Mouse (Mus musculus): ENCODE data around the gene Btnl10. TPM values are rescaled to one million over a fixed set of nuclear protein-coding genes. Genes with fewer than 3 reads are reported as not detected.

Btnl10 gene
- polyA plus RNA-seq, 1 experiment from 2014 or later = not detected

DNA sequence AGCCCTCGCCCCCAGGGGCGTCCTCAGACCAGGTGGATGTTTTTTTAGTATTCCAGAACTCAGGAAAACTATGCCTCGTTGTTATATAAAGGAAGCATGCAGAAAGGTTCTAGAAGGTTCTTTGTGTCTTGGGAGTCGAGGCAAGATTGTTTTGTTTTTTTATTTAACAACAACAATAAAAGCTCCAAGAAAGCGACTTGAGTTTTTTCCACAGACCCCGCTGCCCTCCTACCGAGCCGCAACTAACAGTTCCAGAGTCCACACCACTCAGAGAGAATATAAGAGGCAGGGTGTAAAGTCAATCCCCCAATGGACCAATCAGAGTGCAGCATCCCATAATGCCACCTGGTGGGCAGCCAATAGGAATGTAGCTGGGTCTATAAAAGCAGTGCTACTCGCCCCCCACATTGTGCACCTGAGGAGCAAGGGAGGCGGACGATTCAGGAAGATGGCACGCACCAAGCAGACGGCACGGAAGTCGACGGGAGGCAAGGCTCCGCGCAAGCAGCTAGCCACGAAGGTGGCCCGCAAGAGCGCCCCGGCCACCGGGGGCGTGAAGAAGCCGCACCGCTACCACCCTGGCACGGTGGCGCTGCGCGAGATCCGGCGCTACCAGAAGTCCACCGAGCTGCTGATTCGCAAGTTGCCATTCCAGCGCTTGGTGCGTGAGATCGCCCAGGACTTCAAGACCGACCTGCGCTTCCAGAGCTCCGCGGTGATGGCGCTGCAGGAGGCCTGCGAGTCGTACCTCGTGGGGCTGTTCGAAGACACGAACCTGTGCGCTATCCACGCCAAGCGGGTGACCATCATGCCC is 43.9 kb downstream of the Btnl10 start:
- 63% methylated on average over 50 of the region's 50 CpGs for WGBS
- H3K27ac ChIP-seq = no peak overlapping the region
- H3K27me3 ChIP-seq = peaks cover 18% of the 10 kb centered on the region
- H3K9me3 ChIP-seq = no peaks in the 10 kb centered on the region; the same call in 1 of the 2 replicates
- ATAC-seq (ENCODE audit: insufficient number of reproducible peaks, insufficient read depth, low FRiP score, low TSS enrichment) = no peak
- no peak overlapping the region for H3K4me2 ChIP-seq (replicated peaks)
- no peak overlapping the region for H3K9ac ChIP-seq
- peaks cover 19% of the 10 kb centered on the region for H3K4me1 ChIP-seq
- peaks cover 8% of the 10 kb centered on the region; the same call in 1 of the 2 replicates for H3K36me3 ChIP-seq
- H3K4me3 ChIP-seq = no peak overlapping the region

DNA sequence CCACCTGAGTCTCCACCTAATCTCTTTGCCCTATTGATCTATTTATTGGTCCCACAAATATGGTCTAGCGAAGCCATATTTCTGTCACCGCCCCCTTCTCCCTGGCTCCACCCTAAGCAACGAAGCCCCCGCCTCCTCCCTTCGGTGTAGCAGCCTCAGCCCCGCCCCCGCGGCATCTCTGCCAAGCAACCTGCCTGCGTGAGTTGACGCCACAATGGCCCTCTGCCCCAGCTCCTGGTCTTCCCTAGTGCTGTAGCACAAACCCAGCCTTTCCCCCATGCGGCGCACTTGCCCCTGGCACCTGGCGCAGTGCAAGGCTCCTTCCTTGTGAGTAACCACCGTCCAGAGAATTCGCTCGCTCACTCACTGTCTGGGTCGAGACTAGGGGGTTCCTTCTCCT is 45.8 kb downstream of the Btnl10 start:
- Histone ChIP-seq H3K36me3 (peaks cover 4% of the 10 kb centered on the region; the same call in 1 of the 2 replicates), H3K9me3 (no peaks in the 10 kb centered on the region; the same call in 1 of the 2 replicates), H3K4me1 (peaks cover 10% of the 10 kb centered on the region; the same call in 1 of the 2 replicates), H3K4me3 (no peak overlapping the region), H3K4me2 (replicated peaks) (no peak overlapping the region), H3K9ac (no peak overlapping the region), H3K27me3 (peaks cover 18% of the 10 kb centered on the region), H3K27ac (no peak overlapping the region)
- ATAC-seq (ENCODE audit: insufficient number of reproducible peaks, insufficient read depth, low FRiP score, low TSS enrichment) = no peak
- 39% methylated on average over 17 of the region's 17 CpGs for WGBS

DNA sequence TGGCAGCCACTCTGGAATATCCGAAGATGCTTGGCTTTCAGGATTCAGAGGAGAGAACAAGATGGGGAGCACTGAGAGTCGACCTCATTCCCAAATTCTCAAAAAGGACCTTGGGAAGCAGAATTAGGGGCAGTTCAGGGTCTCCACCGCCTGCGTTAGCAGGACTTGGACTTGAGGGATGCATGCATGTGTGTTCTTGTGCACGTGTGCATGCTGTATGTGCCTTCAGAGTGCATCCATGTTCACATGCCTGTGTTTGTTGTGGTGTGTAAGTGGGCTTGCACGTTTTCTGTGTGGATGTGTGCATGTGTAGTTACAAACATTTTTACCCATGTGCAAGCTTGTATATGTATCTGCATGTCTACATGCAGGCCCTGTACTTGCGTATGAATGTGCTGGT is 46.5 kb downstream of the Btnl10 start:
- H3K27me3 ChIP-seq = peaks cover 18% of the 10 kb centered on the region
- H3K4me2 ChIP-seq (replicated peaks) = no peak overlapping the region
- H3K27ac ChIP-seq = no peak overlapping the region
- no peaks in the 10 kb centered on the region; the same call in 1 of the 2 replicates for H3K9me3 ChIP-seq
- H3K36me3 ChIP-seq = peaks cover 6% of the 10 kb centered on the region; the same call in 1 of the 2 replicates
- WGBS = 87% methylated on average over 7 of the region's 7 CpGs
- ATAC-seq (ENCODE audit: insufficient number of reproducible peaks, insufficient read depth, low FRiP score, low TSS enrichment) = no peak
- no peak overlapping the region for H3K9ac ChIP-seq
- peaks cover 10% of the 10 kb centered on the region; the same call in 1 of the 2 replicates for H3K4me1 ChIP-seq
- H3K4me3 ChIP-seq = no peak overlapping the region

DNA sequence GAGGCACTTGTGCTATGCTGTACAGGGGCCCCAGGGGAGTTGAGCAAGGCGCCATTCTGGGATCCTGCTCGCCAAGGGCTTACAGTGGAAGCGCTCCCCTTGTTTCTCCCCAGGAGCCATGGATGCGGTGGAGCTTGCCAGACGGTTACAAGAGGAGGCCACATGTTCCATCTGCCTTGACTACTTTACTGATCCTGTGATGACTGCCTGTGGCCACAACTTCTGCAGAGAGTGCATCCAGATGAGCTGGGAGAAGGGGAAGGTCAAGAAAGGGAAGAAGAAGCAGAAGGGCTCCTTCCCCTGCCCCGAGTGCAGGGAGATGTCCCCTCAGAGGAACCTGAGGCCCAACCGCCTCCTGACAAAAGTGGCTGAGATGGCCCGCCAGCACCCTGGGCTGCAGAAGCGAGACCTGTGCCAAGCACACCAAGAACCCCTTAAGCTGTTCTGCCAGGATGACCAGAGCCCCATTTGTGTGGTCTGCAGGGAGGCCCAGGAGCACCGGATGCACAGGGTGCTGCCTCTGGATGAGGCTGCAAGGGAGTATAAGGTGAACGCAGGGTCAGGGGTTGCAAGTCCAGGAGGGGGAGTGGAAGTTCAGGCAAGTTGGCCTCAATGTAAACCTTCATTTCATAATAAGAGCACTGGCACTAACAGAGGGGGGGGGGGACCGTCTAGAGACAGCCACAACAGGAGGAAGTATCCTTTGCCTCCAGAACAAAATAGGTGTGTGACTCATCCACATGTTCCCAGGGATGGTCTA is 47.5 kb downstream of the Btnl10 start:
- Histone ChIP-seq H3K4me2 (replicated peaks) (no peak overlapping the region), H3K9me3 (no peaks in the 10 kb centered on the region; the same call in 1 of the 2 replicates), H3K27ac (no peak overlapping the region), H3K9ac (no peak overlapping the region), H3K36me3 (peaks cover 13% of the 10 kb centered on the region; the same call in 1 of the 2 replicates), H3K4me1 (peaks cover 3% of the 10 kb centered on the region; the same call in 1 of the 2 replicates), H3K27me3 (peaks cover 18% of the 10 kb centered on the region), H3K4me3 (no peak overlapping the region)
- ATAC-seq (ENCODE audit: insufficient number of reproducible peaks, insufficient read depth, low FRiP score, low TSS enrichment) = no peak
- WGBS = 46% methylated on average over 12 of the region's 12 CpGs

DNA sequence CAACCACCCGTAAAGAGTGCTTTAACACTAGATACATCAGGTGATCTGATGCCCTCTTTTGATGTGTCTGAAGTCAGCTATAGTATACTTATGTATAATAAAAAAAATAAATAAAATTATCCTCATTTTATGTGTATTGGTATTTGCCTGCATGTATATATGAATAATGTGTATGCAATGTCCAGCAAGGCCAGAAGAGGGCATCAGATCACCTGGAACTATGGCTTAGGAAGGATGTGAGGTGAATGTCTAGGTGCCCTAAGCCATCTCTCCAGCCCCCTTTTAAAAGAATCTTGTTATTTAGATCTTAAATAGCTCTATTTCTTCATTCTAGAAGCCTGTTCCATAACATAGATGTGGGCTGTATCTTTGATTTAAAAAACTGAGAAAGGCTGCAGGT is 49.6 kb downstream of the Btnl10 start:
- Histone ChIP-seq H3K27ac (no peak overlapping the region), H3K4me2 (replicated peaks) (no peak overlapping the region), H3K4me3 (no peak overlapping the region), H3K9me3 (no peaks in the 10 kb centered on the region), H3K9ac (no peak overlapping the region), H3K4me1 (peaks cover 3% of the 10 kb centered on the region; the same call in 1 of the 2 replicates), H3K27me3 (peaks cover 10% of the 10 kb centered on the region), H3K36me3 (peaks cover 19% of the 10 kb centered on the region; the same call in 1 of the 2 replicates)
- ATAC-seq (ENCODE audit: insufficient number of reproducible peaks, insufficient read depth, low FRiP score, low TSS enrichment) = no peak
- WGBS = 100% methylated on average over 1 of the region's 1 CpGs

DNA sequence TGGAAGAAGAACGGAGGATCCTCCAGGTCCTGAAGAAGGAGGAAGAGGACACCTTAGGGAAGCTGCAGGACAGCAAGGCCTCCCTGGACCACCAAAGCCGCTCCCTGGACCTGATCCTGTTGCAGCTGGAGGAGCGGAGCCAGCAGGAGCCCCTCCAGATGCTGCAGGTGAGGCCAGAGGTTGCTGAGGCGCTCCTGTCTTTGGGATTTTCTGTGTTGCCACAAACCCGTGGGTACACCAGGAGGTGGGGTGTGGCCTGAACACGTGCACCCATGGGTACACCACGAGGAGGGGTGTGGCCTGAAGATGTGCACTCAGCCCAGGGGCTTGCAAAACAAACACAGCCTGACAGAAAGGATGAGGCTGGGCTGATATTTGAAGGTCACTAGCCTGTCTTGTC is 50.8 kb downstream of the Btnl10 start:
- H3K4me3 ChIP-seq = no peak overlapping the region
- H3K4me2 ChIP-seq (replicated peaks) = no peak overlapping the region
- H3K27ac ChIP-seq = no peak overlapping the region
- H3K9me3 ChIP-seq = no peaks in the 10 kb centered on the region
- peaks cover 19% of the 10 kb centered on the region; the same call in 1 of the 2 replicates for H3K36me3 ChIP-seq
- peaks cover 2% of the 10 kb centered on the region; the same call in 1 of the 2 replicates for H3K4me1 ChIP-seq
- ATAC-seq (ENCODE audit: insufficient number of reproducible peaks, insufficient read depth, low FRiP score, low TSS enrichment) = no peak
- WGBS = 81% methylated on average over 7 of the region's 7 CpGs
- H3K27me3 ChIP-seq = peaks cover 4% of the 10 kb centered on the region
- H3K9ac ChIP-seq = no peak overlapping the region

DNA sequence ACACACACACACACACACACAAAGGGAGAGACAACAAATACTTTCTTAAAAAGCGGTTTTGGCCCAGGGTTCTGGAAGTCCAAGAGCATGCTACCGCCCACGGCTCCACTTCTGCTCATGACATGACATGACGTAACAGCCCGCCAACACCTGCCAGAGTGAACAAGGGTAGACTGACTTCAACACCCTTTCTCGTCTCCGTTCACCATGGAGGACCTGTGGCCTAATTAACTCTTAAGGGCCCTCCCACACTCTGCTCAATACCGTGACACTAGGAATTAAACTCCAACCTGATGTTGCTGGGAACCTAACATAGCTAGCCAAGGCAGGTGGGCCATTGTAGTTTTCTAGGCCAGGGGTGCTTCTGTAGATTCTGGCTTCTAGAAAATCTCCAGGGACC is 51.3 kb downstream of the Btnl10 start:
- Histone ChIP-seq H3K9me3 (no peaks in the 10 kb centered on the region), H3K4me2 (replicated peaks) (no peak overlapping the region), H3K4me1 (no peaks in the 10 kb centered on the region), H3K36me3 (peaks cover 19% of the 10 kb centered on the region; the same call in 1 of the 2 replicates), H3K4me3 (no peak overlapping the region), H3K27ac (no peak overlapping the region), H3K9ac (no peak overlapping the region), H3K27me3 (no peaks in the 10 kb centered on the region)
- ATAC-seq (ENCODE audit: insufficient number of reproducible peaks, insufficient read depth, low FRiP score, low TSS enrichment) = no peak
- WGBS = 90% methylated on average over 8 of the region's 8 CpGs

DNA sequence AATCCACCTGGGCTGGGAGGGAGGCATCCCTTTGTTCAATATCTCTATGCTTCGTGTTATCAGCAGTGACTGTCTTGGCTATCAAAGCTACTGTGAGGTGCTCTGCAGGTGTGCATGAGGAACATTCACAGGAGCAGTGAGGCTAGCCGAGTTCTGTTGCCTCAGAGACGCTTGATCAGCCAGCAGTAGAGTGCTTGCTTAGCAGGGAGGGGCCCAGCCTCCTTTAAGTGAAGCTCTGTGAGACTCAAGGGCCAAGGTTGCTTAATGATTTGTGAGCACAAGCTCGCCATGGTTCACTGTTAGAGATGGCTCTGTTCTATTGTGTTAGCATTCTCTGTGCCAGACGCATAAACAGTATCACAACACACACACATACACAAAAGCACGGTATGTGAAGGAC is 52.0 kb downstream of the Btnl10 start:
- H3K4me3 ChIP-seq = no peak overlapping the region
- no peaks in the 10 kb centered on the region for H3K27me3 ChIP-seq
- no peaks in the 10 kb centered on the region for H3K4me1 ChIP-seq
- no peak overlapping the region for H3K4me2 ChIP-seq (replicated peaks)
- H3K9ac ChIP-seq = no peak overlapping the region
- H3K27ac ChIP-seq = no peak overlapping the region
- H3K36me3 ChIP-seq = peaks cover 19% of the 10 kb centered on the region; the same call in 1 of the 2 replicates
- WGBS = 82% methylated on average over 6 of the region's 6 CpGs
- no peak for ATAC-seq (ENCODE audit: insufficient number of reproducible peaks, insufficient read depth, low FRiP score, low TSS enrichment)
- no peaks in the 10 kb centered on the region for H3K9me3 ChIP-seq

DNA sequence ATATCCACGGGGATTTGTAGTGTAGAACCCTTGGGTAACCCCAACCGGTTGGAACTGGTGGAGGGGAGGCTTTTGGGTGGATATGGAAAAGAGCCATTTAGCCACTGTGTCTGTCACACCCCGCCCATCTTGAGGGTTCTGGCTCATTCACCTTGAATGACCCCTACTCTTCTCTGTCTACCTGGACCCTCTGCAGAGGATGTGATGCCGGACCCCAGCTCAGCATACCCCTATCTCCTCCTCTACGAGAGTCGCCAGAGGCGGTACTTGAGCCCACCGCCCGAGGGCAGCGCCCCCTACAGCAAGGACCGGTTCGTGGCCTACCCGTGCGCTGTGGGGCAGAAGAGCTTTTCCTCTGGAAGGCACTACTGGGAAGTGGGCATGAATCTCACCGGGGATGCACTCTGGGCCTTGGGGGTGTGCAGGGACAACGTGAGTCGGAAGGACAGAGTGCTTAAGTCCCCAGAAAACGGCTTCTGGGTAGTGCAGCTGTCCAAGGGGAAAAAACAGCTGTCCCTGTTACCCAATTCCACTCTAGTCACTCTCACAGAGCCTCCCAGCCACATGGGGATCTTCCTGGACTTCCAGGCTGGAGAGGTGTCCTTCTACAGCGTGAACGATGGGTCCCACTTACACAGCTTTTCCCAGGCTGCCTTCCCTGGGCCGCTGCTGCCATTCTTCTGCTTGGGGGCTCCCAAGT is 53.3 kb downstream of the Btnl10 start:
- 87% methylated on average over 21 of the region's 21 CpGs for WGBS
- H3K9me3 ChIP-seq = no peaks in the 10 kb centered on the region
- no peak for ATAC-seq (ENCODE audit: insufficient number of reproducible peaks, insufficient read depth, low FRiP score, low TSS enrichment)
- H3K4me1 ChIP-seq = no peaks in the 10 kb centered on the region
- no peaks in the 10 kb centered on the region for H3K27me3 ChIP-seq
- H3K36me3 ChIP-seq = peaks cover 19% of the 10 kb centered on the region; the same call in 1 of the 2 replicates
- H3K27ac ChIP-seq = no peak overlapping the region
- H3K4me3 ChIP-seq = no peak overlapping the region
- H3K4me2 ChIP-seq (replicated peaks) = no peak overlapping the region
- H3K9ac ChIP-seq = no peak overlapping the region

DNA sequence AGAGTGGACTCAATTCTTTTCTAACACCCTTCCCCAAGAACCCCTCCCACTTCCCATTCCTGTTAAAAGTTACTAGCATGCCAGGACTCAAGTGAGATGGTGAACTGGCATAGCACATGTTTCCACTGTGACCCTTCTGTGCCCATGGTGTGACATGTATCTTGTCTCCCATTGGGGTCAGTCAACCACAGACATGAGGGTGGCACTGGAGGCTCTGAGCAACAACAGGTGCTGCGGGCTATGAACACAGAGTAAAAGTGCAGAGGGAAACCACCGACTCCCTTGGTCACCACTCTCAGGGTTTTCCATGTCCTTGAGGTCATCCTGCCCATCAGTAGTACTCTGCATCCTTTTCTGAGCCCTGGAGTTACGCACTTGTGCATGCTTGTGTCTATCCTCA is 54.1 kb downstream of the Btnl10 start:
- no peaks in the 10 kb centered on the region for H3K4me1 ChIP-seq
- no peak overlapping the region for H3K9ac ChIP-seq
- no peak overlapping the region for H3K4me3 ChIP-seq
- H3K4me2 ChIP-seq (replicated peaks) = no peak overlapping the region
- no peak overlapping the region for H3K27ac ChIP-seq
- no peaks in the 10 kb centered on the region for H3K9me3 ChIP-seq
- WGBS = 90% methylated on average over 3 of the region's 3 CpGs
- ATAC-seq (ENCODE audit: insufficient number of reproducible peaks, insufficient read depth, low FRiP score, low TSS enrichment) = no peak
- H3K36me3 ChIP-seq = peaks cover 19% of the 10 kb centered on the region; the same call in 1 of the 2 replicates
- H3K27me3 ChIP-seq = no peaks in the 10 kb centered on the region

DNA sequence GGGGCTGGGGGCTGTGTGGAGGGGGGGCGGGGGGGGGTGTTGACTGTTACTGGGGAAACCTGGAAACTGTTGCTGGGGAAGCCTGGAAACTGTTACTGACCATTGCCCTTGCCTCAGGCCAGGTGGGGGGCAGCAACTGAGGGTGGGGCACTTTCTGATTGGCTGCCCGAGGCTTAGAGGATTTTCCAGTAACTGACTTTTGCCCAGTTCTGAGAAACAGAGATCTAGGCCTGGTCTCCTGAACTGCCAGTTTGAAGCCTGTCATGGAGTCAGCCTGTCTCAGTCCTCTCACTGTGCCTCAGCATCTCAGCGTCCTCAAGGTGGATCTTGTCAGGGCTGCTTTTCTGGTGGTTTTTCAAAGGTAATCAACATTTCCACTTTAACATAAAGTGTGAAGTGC is 56.7 kb downstream of the Btnl10 start:
- WGBS = 87% methylated on average over 3 of the region's 3 CpGs
- peaks cover 13% of the 10 kb centered on the region; the same call in 1 of the 2 replicates for H3K36me3 ChIP-seq
- ATAC-seq (ENCODE audit: insufficient number of reproducible peaks, insufficient read depth, low FRiP score, low TSS enrichment) = no peak

More for the DNA sequence above, 56.7 kb downstream of the Btnl10 start:
- Histone ChIP-seq H3K4me1 (peaks cover 12% of the 10 kb centered on the region), H3K4me2 (replicated peaks) (no peak overlapping the region), H3K9ac (no peak overlapping the region), H3K4me3 (no peak overlapping the region), H3K27me3 (no peaks in the 10 kb centered on the region), H3K9me3 (no peaks in the 10 kb centered on the region), H3K27ac (no peak overlapping the region)
